Mouse (Mus musculus) testis, adult 2 months (tissue): ENCODE data around the gene Fam221a.
"Not testable (repeated sequence)": the region's sequence is repeated elsewhere in the genome, so short reads cannot be mapped to it uniquely, and the experiment has no call there.

Source experiments
- CTCF ChIP-seq: fragments of 200-500 bp; IDR thresholded peaks from 2 replicates; pipeline ENCODE4 v1.5.1; 2012; ENCODE audit warnings: low read depth, mild to moderate bottlenecking, inconsistent platforms, low read length, moderate library complexity; ENCODE audit not compliant: control insufficient read depth, insufficient read depth, insufficient replicate concordance
- POLR2A ChIP-seq: fragments of 200-500 bp; IDR thresholded peaks from 2 replicates; pipeline ENCODE4 v1.6.1; 2012; ENCODE audit warnings: low read depth, mild to moderate bottlenecking, inconsistent platforms, low read length, moderate library complexity; ENCODE audit not compliant: control insufficient read depth

GRCm38 (mm10) chr6:49412967-49413366, 45.4 kb downstream of the Fam221a start:
- not testable (repeated sequence) for TF ChIP-seq CTCF, POLR2A
